Mouse (Mus musculus) heart, embryonic 14.5 days (tissue): ENCODE measurements around the gene Irx4. TPM values are rescaled to one million over a fixed set of nuclear protein-coding genes. Genes with fewer than 3 reads are reported as not detected.

ENCODE experiments used
- ATAC-seq: fragments of 200-750 bp; cut with Nextera tagmentation; 2 replicates; pipeline ENCODE4 v1.8.0; 2017; ENCODE audit warnings: low read depth, moderate TSS enrichment; ENCODE audit not compliant: insufficient number of reproducible peaks, insufficient read depth, low FRiP score
- H3K27ac ChIP-seq, 2 experiments: fragments of 200-500 bp in 1 of 2; fragments of 300-500 bp in 1 of 2; sonication (generic) in 1 of 2; replicated peaks in 1 of 2; 2 replicates each; pipeline ENCODE4 v1.5.1; 2012 to 2014; ENCODE audit warnings: low read depth in 2 of 2, low read length in 2 of 2, control low read depth in 1 of 2, mild to moderate bottlenecking in 1 of 2, mixed read lengths in 1 of 2; ENCODE audit not compliant: control insufficient read depth in 1 of 2, insufficient read depth in 1 of 2
- H3K27me3 ChIP-seq: fragments of 300-500 bp; sonication (generic); 2 replicates; pipeline ENCODE4 v1.6.1; 2014; ENCODE audit warnings: mild to moderate bottlenecking, low read length, control low read depth; ENCODE audit not compliant: control insufficient read depth, insufficient read depth
- H3K36me3 ChIP-seq: fragments of 300-500 bp; sonication (generic); 2 replicates; pipeline ENCODE4 v1.6.1; 2014; ENCODE audit warnings: mild to moderate bottlenecking, control low read depth, low read length, mixed read lengths; ENCODE audit not compliant: control insufficient read depth, insufficient read depth
- H3K4me1 ChIP-seq, 2 experiments: fragments of 200-500 bp in 1 of 2; fragments of 300-500 bp in 1 of 2; sonication (generic) in 1 of 2; 2 replicates each; pipeline ENCODE4 v1.6.1; 2012 to 2014; ENCODE audit warnings: low read length in 2 of 2, control low read depth in 1 of 2, mixed read lengths in 1 of 2; ENCODE audit not compliant: control insufficient read depth in 2 of 2, insufficient read depth in 2 of 2
- H3K4me2 ChIP-seq: fragments of 300-500 bp; sonication (generic); 2 replicates; pipeline ENCODE4 v1.6.1; 2014; ENCODE audit warnings: mild to moderate bottlenecking, low read length
- H3K4me3 ChIP-seq, 2 experiments: fragments of 200-500 bp in 1 of 2; fragments of 300-500 bp in 1 of 2; sonication (generic) in 1 of 2; 2 replicates each; pipeline ENCODE4 v1.5.1; 2012 to 2014; ENCODE audit warnings: low read length in 2 of 2, mild to moderate bottlenecking in 2 of 2, control low read depth in 1 of 2, low read depth in 1 of 2, moderate library complexity in 1 of 2; ENCODE audit not compliant: control insufficient read depth in 1 of 2, insufficient read depth in 1 of 2
- H3K9ac ChIP-seq: fragments of 300-500 bp; sonication (generic); 2 replicates; pipeline ENCODE4 v1.6.1; 2014; ENCODE audit warnings: mild to moderate bottlenecking, low read length
- H3K9me3 ChIP-seq: fragments of 300-500 bp; sonication (generic); 2 replicates; pipeline ENCODE4 v1.6.1; 2016; ENCODE audit warnings: low read length, control low read depth; ENCODE audit not compliant: control insufficient read depth
- WGBS: fragments of 180-500 bp; shearing (Covaris S2); extraction: QIAGEN DNeasy Blood & Tissue Kit; methylation state at CpG from one replicate; pipeline ENCODE4 v1.1.7; 2014; 5-methylcytosine and 5-hydroxymethylcytosine counted together
- polyA plus RNA-seq: library from polyadenylated mRNA; unstranded; fragments of >200 nt; fragmentation: Nextera tagmentation; extraction: Ambion mirVana; gene quantifications from 2 replicates; pipeline ENCODE4 v1.2.1, GENCODE M21; 2014

Gene Irx4
- polyA plus RNA-seq, 1 experiment from 2014 or later = 43.3 TPM

- no peak overlapping the region for H3K27ac ChIP-seq
- no peak overlapping the region for H3K4me2 ChIP-seq
- no peaks in the 10 kb centered on the region for H3K36me3 ChIP-seq
- no peaks in the 10 kb centered on the region for H3K4me1 ChIP-seq
- H3K9ac ChIP-seq = no peak overlapping the region
- no peak for ATAC-seq
- 53% methylated on average over 5 of the region's 5 CpGs for WGBS
- no peak overlapping the region for H3K4me3 ChIP-seq
- no peaks in the 10 kb centered on the region for H3K9me3 ChIP-seq
- 0 out of 2 replicates have a peak, but pooled peaks cover 3% of the 10 kb centered on the region for H3K27me3 ChIP-seq
These were observed 8.3 kb upstream of the Irx4 start for GRCm38 (mm10) chr13:73252022-73252421.

- H3K4me2 ChIP-seq = no peak overlapping the region
- peak overlapping the region; percentile 14 to 97; a peak in 1 of 4 replicates for H3K27ac ChIP-seq
- peaks cover 46% of the 10 kb centered on the region for H3K27me3 ChIP-seq
- no peaks in the 10 kb centered on the region for H3K9me3 ChIP-seq
- WGBS = 46% methylated on average over 4 of the region's 4 CpGs
- H3K4me3 ChIP-seq = no peak overlapping the region
- H3K4me1 ChIP-seq = peaks cover 13 to 22% of the 10 kb centered on the region in 2 experiments
- no peak for ATAC-seq
- H3K36me3 ChIP-seq = no peaks in the 10 kb centered on the region
- H3K9ac ChIP-seq = no peak overlapping the region
These were observed 1.9 kb upstream of the Irx4 start for GRCm38 (mm10) chr13:73258415-73258814.

- peak overlapping the region; percentile 94 to 97 for H3K27ac ChIP-seq
- no peaks in the 10 kb centered on the region for H3K9me3 ChIP-seq
- H3K9ac ChIP-seq = peak overlapping the region; percentile 96
- H3K4me2 ChIP-seq = peak overlapping the region; percentile 85
- 0 out of 2 replicates have a peak, but pooled peaks have one; percentile 3 for ATAC-seq
- peaks cover 59% of the 10 kb centered on the region for H3K27me3 ChIP-seq
- peaks cover 13 to 35% of the 10 kb centered on the region in 2 experiments for H3K4me1 ChIP-seq
- H3K4me3 ChIP-seq = peak overlapping the region; percentile 67 to 82
- 15% methylated on average over 10 of the region's 10 CpGs for WGBS
- H3K36me3 ChIP-seq = peaks cover 2% of the 10 kb centered on the region; the same call in 1 of the 2 replicates
These were observed 514 bp upstream of the Irx4 start for GRCm38 (mm10) chr13:73259577-73260353.

- Histone ChIP-seq H3K4me1 (peaks cover 21 to 46% of the 10 kb centered on the region in 2 experiments), H3K9ac (peak overlapping the region; percentile 96), H3K27ac (peak overlapping the region; percentile 97), H3K36me3 (peaks cover 8% of the 10 kb centered on the region; the same call in 1 of the 2 replicates), H3K4me3 (peak overlapping the region; percentile 67 to 82), H3K9me3 (no peaks in the 10 kb centered on the region), H3K27me3 (peaks cover 71% of the 10 kb centered on the region), H3K4me2 (peak overlapping the region; percentile 85)
- ATAC-seq = no peak
- WGBS = 3% methylated on average over 25 of the region's 25 CpGs
These were observed 904 bp downstream of the Irx4 start for GRCm38 (mm10) chr13:73261036-73261730.

GRCm38 (mm10) chr13:73261881-73262280 is 1.6 kb downstream of the Irx4 start:
- Histone ChIP-seq H3K4me1 (peaks cover 24 to 53% of the 10 kb centered on the region in 2 experiments), H3K9ac (peak overlapping the region; percentile 96)

GRCm38 (mm10) chr13:73262336-73263127 is 2.3 kb downstream of the Irx4 start:
- WGBS = 3% methylated on average over 24 of the region's 24 CpGs
- Histone ChIP-seq H3K36me3 (peaks cover 20% of the 10 kb centered on the region), H3K4me2 (peak overlapping the region; percentile 85), H3K27ac (peak overlapping the region; percentile 97), H3K9me3 (no peaks in the 10 kb centered on the region), H3K4me3 (peak overlapping the region; percentile 67 to 82), H3K9ac (peak overlapping the region; percentile 96), H3K4me1 (peaks cover 24 to 60% of the 10 kb centered on the region in 2 experiments), H3K27me3 (peaks cover 84% of the 10 kb centered on the region)
- ATAC-seq = no peak

More at GRCm38 (mm10) chr13:73261881-73262280, 1.6 kb downstream of the Irx4 start:
- WGBS = 10% methylated on average over 2 of the region's 2 CpGs
- Histone ChIP-seq H3K27me3 (peaks cover 78% of the 10 kb centered on the region), H3K4me3 (peak overlapping the region; percentile 67 to 82), H3K27ac (peak overlapping the region; percentile 97), H3K4me2 (peak overlapping the region; percentile 85), H3K9me3 (no peaks in the 10 kb centered on the region), H3K36me3 (peaks cover 15% of the 10 kb centered on the region)
- no peak for ATAC-seq
